Mouse (Mus musculus) midbrain, embryonic 16.5 days (tissue): ENCODE measurements at regions not wholly inside any gene's neighbourhood (a gene's known extent, or its start where the extent isn't known, plus 50 kb on each side); places are given as distances from the start of the nearest gene placed in this dataset. TPM values are rescaled to one million over a fixed set of nuclear protein-coding genes. Genes with fewer than 3 reads are reported as not detected.

Source experiments
- ATAC-seq: fragments of 200-750 bp; cut with Nextera tagmentation; 2 replicates; pipeline ENCODE4 v1.8.0; 2017; ENCODE audit warnings: moderate TSS enrichment
- H3K27ac ChIP-seq: fragments of 300-500 bp; sonication (generic); 2 replicates; pipeline ENCODE4 v1.5.1; 2014; ENCODE audit warnings: mild to moderate bottlenecking, low read length, mixed read lengths
- H3K27me3 ChIP-seq: fragments of 300-500 bp; sonication (generic); 2 replicates; pipeline ENCODE4 v1.6.1; 2014; ENCODE audit warnings: low read depth, low read length, mixed read lengths; ENCODE audit not compliant: control insufficient read depth, insufficient read depth
- H3K36me3 ChIP-seq: fragments of 300-500 bp; sonication (generic); 2 replicates; pipeline ENCODE4 v1.6.1; 2014; ENCODE audit warnings: mild to moderate bottlenecking, low read length, moderate library complexity, mixed read lengths; ENCODE audit not compliant: control insufficient read depth, insufficient read depth
- H3K4me1 ChIP-seq: fragments of 300-500 bp; sonication (generic); 2 replicates; pipeline ENCODE4 v1.6.1; 2014; ENCODE audit warnings: mild to moderate bottlenecking, low read length, mixed read lengths; ENCODE audit not compliant: control insufficient read depth, insufficient read depth
- H3K4me2 ChIP-seq: fragments of 300-500 bp; sonication (generic); 2 replicates; pipeline ENCODE4 v1.6.1; 2014; ENCODE audit warnings: mild to moderate bottlenecking, low read length, mixed read lengths
- H3K4me3 ChIP-seq: fragments of 300-500 bp; sonication (generic); 2 replicates; pipeline ENCODE4 v1.5.1; 2014; ENCODE audit warnings: low read depth, mild to moderate bottlenecking, low read length, moderate library complexity, mixed read lengths
- H3K9ac ChIP-seq: fragments of 300-500 bp; sonication (generic); 2 replicates; pipeline ENCODE4 v1.6.1; 2014; ENCODE audit warnings: low read depth, low read length, mixed read lengths
- H3K9me3 ChIP-seq: fragments of 300-500 bp; sonication (generic); replicated peaks from 2 replicates; pipeline ENCODE4 v1.6.1; 2014; ENCODE audit warnings: mild to moderate bottlenecking, low read length, mixed read lengths; ENCODE audit not compliant: control insufficient read depth, poor library complexity, severe bottlenecking
- WGBS: fragments of 180-500 bp; shearing (Covaris S2); extraction: QIAGEN DNeasy Blood & Tissue Kit; methylation state at CpG from one replicate; pipeline ENCODE4 v1.1.7; 2014; 5-methylcytosine and 5-hydroxymethylcytosine counted together
- microRNA counts: library from miRNA; unstranded; fragments of <30 nt; microRNA quantifications from one replicate; lab custom pipeline; 2016
- microRNA-seq: library from miRNA; unstranded; fragments of <30 nt; microRNA quantifications from one replicate; pipeline ENCODE4, GENCODE M21; 2017

DNA sequence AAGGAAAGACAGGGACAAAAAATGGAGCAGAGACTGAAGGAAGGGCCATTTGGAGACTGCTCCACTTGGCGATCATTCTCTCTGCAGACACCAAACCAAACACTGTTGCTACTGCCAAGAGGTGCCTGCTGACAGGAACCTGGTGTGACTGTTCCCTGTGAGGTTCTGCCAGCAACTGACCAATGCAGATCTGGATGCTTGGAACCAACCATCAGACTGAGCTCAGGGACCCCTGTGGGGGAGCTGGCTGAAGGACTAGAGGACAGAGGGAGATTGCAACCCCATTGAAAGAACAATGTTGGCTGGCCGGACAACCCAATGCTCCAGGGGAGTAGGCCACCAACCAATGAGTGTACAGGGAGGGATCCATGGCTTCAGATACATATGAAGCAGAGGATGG, 139.2 kb upstream of the Cep126 start:
- no peaks in the 10 kb centered on the region for H3K27me3 ChIP-seq
- H3K4me1 ChIP-seq, result no peaks in the 10 kb centered on the region
- H3K27ac ChIP-seq, result no peak overlapping the region
- 90% methylated on average over 2 of the region's 2 CpGs for WGBS
- H3K9ac ChIP-seq, result no peak overlapping the region
- H3K9me3 ChIP-seq, result no peaks in the 10 kb centered on the region
- no peaks in the 10 kb centered on the region for H3K36me3 ChIP-seq
- no peak overlapping the region for H3K4me3 ChIP-seq
- no peak overlapping the region for H3K4me2 ChIP-seq
- no peak for ATAC-seq

- Histone ChIP-seq H3K9ac (no peak overlapping the region), H3K9me3 (no peaks in the 10 kb centered on the region), H3K4me3 (no peak overlapping the region), H3K36me3 (no peaks in the 10 kb centered on the region), H3K4me2 (no peak overlapping the region), H3K27me3 (no peaks in the 10 kb centered on the region), H3K4me1 (no peaks in the 10 kb centered on the region), H3K27ac (no peak overlapping the region)
- WGBS, result 57% methylated on average over 3 of the region's 3 CpGs
- ATAC-seq, result no peak
Observed at GRCm38 (mm10) chr9:8249542-8249941, 115.4 kb upstream of the Cep126 start.

DNA sequence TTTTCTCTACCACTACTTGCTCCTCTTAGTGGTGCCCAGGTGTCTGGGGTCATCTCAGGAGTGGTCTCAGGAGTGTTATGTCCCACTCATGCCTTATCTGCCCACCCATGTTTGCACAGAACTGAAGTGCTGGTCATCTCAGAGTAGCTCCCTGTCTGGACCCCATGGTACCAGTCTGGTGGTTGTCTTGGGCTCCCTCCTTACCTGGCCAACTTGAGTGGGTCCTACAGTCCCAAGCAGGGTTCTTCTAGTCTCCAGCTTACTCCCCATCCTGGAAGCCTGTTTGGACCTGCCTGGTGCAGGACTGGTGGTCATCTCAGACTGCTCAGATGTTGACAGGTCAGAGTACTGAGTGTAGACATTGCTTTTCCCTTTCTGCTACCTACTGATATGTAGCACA, 94.0 kb upstream of the Cep126 start:
- Histone ChIP-seq H3K27me3 (no peaks in the 10 kb centered on the region), H3K4me2 (no peak overlapping the region), H3K9ac (no peak overlapping the region), H3K4me3 (no peak overlapping the region), H3K27ac (no peak overlapping the region), H3K9me3 (no peaks in the 10 kb centered on the region), H3K4me1 (no peaks in the 10 kb centered on the region), H3K36me3 (no peaks in the 10 kb centered on the region)
- ATAC-seq, result no peak

DNA sequence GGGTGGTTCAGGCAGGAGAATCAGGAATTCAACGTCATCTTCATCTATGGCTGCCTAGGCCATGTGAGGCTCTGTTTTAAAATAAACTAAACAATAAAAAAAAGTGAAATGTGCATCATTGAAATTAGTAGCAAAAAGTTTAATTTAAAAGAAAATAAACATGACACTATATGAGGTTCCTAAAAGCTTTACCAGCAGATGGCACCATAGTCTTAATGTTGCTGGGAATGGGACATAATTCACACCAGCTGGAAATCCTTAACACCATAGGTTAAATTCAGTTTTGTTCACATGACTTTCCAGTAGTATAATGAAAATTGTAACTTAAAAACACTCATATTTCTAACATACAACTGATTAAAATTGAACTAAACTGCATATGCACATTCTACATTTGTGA, 92.3 kb upstream of the Cep126 start:
- H3K27ac ChIP-seq, result no peak overlapping the region
- no peaks in the 10 kb centered on the region for H3K36me3 ChIP-seq
- H3K9ac ChIP-seq, result no peak overlapping the region
- no peaks in the 10 kb centered on the region for H3K27me3 ChIP-seq
- H3K9me3 ChIP-seq, result no peaks in the 10 kb centered on the region
- 39% methylated on average over 1 of the region's 1 CpGs for WGBS
- no peaks in the 10 kb centered on the region for H3K4me1 ChIP-seq
- 0 out of 2 replicates have a peak, but pooled peaks have one; percentile 58 for ATAC-seq
- H3K4me2 ChIP-seq, result no peak overlapping the region
- H3K4me3 ChIP-seq, result no peak overlapping the region

DNA sequence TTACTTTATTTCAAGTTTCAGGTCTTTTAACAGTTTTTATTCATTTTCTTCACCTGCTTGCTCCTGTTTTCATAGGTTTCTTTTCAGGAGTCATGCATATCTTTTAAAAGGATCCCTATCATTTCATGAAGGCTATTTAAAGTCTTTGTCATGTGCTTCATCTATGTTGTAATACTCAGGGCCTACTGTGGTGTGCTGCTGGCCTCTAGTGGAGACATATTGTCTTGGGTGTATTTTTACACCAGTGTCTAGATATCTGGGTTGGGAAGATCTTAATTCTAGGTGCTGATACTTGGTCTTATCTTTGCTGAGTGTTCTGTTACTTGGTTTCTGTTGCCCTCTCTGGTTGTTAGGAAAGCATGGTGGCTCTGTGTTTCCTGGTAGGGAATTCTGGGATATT, 74.8 kb upstream of the Cep126 start:
- no peaks in the 10 kb centered on the region for H3K9me3 ChIP-seq
- H3K36me3 ChIP-seq, result no peaks in the 10 kb centered on the region
- H3K4me1 ChIP-seq, result no peaks in the 10 kb centered on the region
- H3K27ac ChIP-seq, result no peak overlapping the region
- no peak overlapping the region for H3K4me3 ChIP-seq
- peak; percentile 80; the same call in 1 of the 2 replicates for ATAC-seq
- no peaks in the 10 kb centered on the region for H3K27me3 ChIP-seq
- no peak overlapping the region for H3K9ac ChIP-seq
- H3K4me2 ChIP-seq, result no peak overlapping the region

DNA sequence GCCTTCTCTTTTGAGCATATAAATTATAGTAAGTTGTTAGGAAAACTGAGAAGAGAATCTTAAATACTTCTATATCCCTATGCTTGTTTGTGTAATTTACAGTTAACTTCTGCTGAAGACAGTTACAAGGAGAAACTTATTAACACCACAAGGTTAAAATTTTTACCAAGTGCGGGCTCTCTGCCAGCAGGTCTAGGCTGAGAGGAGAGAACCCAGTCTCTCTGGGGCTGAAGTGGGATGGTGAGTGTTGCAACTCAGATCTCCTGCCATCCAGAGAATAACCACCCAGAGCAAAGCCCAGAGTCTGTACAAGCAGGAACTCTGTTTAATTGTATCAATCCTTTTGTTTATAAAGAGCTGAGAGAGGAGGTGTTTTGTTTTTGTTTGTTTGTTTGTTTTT, 51.3 kb upstream of the Cep126 start:
- no peak overlapping the region for H3K27ac ChIP-seq
- no peaks in the 10 kb centered on the region for H3K36me3 ChIP-seq
- no peak overlapping the region for H3K4me3 ChIP-seq
- H3K9me3 ChIP-seq, result no peaks in the 10 kb centered on the region
- 86% methylated on average over 1 of the region's 1 CpGs for WGBS
- no peaks in the 10 kb centered on the region for H3K27me3 ChIP-seq
- H3K4me2 ChIP-seq, result no peak overlapping the region
- H3K9ac ChIP-seq, result no peak overlapping the region
- no peak for ATAC-seq
- H3K4me1 ChIP-seq, result no peaks in the 10 kb centered on the region

MicroRNAs encoded in the stretch of these regions (microRNA counts, 519-probe panel; counts per million panel counts)
- 386 counts per million, percentile 18 among the panel's probes with 10 or more counts for microRNA mmu-miR-1899 (lab: Ali Mortazavi, UCI)

Small RNAs in the stretch of these regions (microRNA-seq; reads per million reads assigned to microRNA genes)
- gene Mir1899, result not detected
